Mouse (Mus musculus): ENCODE data around the gene Dio3.

The Dio3 gene

GRCm38 (mm10) chr12:110278853-110279252, at the start of gene Dio3:
Dio3 (plus strand) TSS chr12:110279068.
- DNase-seq, result peak; percentile 90

GRCm38 (mm10) chr12:110230296-110230695, 48.6 kb upstream of the Dio3 start:
- DNase-seq, result no peak

GRCm38 (mm10) chr12:110230767-110231166, 48.1 kb upstream of the Dio3 start:
- no peak for DNase-seq

GRCm38 (mm10) chr12:110231709-110232600, 46.9 kb upstream of the Dio3 start:
- peak; percentile 57 for DNase-seq

GRCm38 (mm10) chr12:110235908-110236307, 43.0 kb upstream of the Dio3 start:
- no peak for DNase-seq

GRCm38 (mm10) chr12:110237046-110237445, 41.8 kb upstream of the Dio3 start:
- no peak for DNase-seq

GRCm38 (mm10) chr12:110239358-110239757, 39.5 kb upstream of the Dio3 start:
- DNase-seq, result no peak

GRCm38 (mm10) chr12:110244581-110244980, 34.3 kb upstream of the Dio3 start:
- DNase-seq, result no peak

GRCm38 (mm10) chr12:110245461-110245860, 33.4 kb upstream of the Dio3 start:
- DNase-seq, result no peak

GRCm38 (mm10) chr12:110252163-110252575, 26.7 kb upstream of the Dio3 start:
- DNase-seq, result no peak

- peak; percentile 63 for DNase-seq
Observed at GRCm38 (mm10) chr12:110255731-110256130, 23.1 kb upstream of the Dio3 start.

GRCm38 (mm10) chr12:110256478-110257220, 22.2 kb upstream of the Dio3 start:
- DNase-seq, result no peak

- DNase-seq, result no peak
Observed at GRCm38 (mm10) chr12:110268226-110268625, 10.6 kb upstream of the Dio3 start.

- DNase-seq, result no peak
Observed at GRCm38 (mm10) chr12:110269686-110270085, 9.2 kb upstream of the Dio3 start.

GRCm38 (mm10) chr12:110276034-110276433, 2.8 kb upstream of the Dio3 start:
- no peak for DNase-seq

GRCm38 (mm10) chr12:110277259-110277964, 1.5 kb upstream of the Dio3 start:
- no peak for DNase-seq

- peak; percentile 62 for DNase-seq
Observed at GRCm38 (mm10) chr12:110277965-110278307, 932 bp upstream of the Dio3 start.

GRCm38 (mm10) chr12:110280373-110280772, 1.5 kb downstream of the Dio3 start:
- peak; percentile 40 for DNase-seq

GRCm38 (mm10) chr12:110283792-110284191, 4.9 kb downstream of the Dio3 start:
- no peak for DNase-seq

GRCm38 (mm10) chr12:110292816-110293215, 13.9 kb downstream of the Dio3 start:
- DNase-seq, result no peak

GRCm38 (mm10) chr12:110294891-110295290, 16.0 kb downstream of the Dio3 start:
- DNase-seq, result no peak

- peak; percentile 88 for DNase-seq
Observed at GRCm38 (mm10) chr12:110298653-110299052, 19.8 kb downstream of the Dio3 start.

- no peak for DNase-seq
Observed at GRCm38 (mm10) chr12:110319696-110320095, 40.8 kb downstream of the Dio3 start.

All from retina, postnatal 1 day (tissue).